Mouse (Mus musculus) MEL (cell line): ENCODE data around the gene Clip3. TPM values are rescaled to one million over a fixed set of nuclear protein-coding genes. Genes with fewer than 3 reads are reported as not detected.

Experiments used
- DNase-seq: peaks from one replicate; pipeline ENCODE4 v3.0.0; 2011; ENCODE audit warnings: low read depth, low spot score
- H3K27ac ChIP-seq: 2 replicates; pipeline ENCODE4 v1.5.1; 2012; ENCODE audit warnings: low read depth, mild to moderate bottlenecking, control low read depth, low read length, moderate library complexity; ENCODE audit not compliant: control insufficient read depth
- H3K27me3 ChIP-seq, 2 experiments: fragments of 150-350 bp in 1 of 2; sonication (generic) in 1 of 2; 2 replicates each; pipeline ENCODE4 v1.6.1; 2012; ENCODE audit warnings: low read length in 2 of 2, mild to moderate bottlenecking in 2 of 2, improper control_type of control experiment in 1 of 2, moderate library complexity in 1 of 2; ENCODE audit not compliant: insufficient read depth in 2 of 2, control insufficient read depth in 1 of 2
- H3K36me3 ChIP-seq, 2 experiments: 2 replicates each; pipeline ENCODE4 v1.6.1; 2012 to 2014; ENCODE audit warnings: low read length in 2 of 2, improper control_type of control experiment in 1 of 2, inconsistent platforms in 1 of 2, mild to moderate bottlenecking in 1 of 2; ENCODE audit not compliant: insufficient read depth in 2 of 2, control insufficient read depth in 1 of 2
- H3K4me1 ChIP-seq, 2 experiments: fragments of 150-350 bp in 1 of 2; sonication (generic) in 1 of 2; 2 replicates each; pipeline ENCODE4 v1.6.1; 2012; ENCODE audit warnings: low read length in 2 of 2, improper control_type of control experiment in 1 of 2, mild to moderate bottlenecking in 1 of 2; ENCODE audit not compliant: insufficient read depth in 2 of 2, control insufficient read depth in 1 of 2
- H3K4me3 ChIP-seq, 2 experiments: fragments of 150-350 bp in 1 of 2; sonication (generic) in 1 of 2; 2 replicates each; pipeline ENCODE4 v1.5.1; 2012; ENCODE audit warnings: low read depth in 2 of 2, low read length in 2 of 2, mild to moderate bottlenecking in 2 of 2, moderate library complexity in 2 of 2, control low read depth in 1 of 2, improper control_type of control experiment in 1 of 2; ENCODE audit not compliant: control insufficient read depth in 1 of 2, insufficient read depth in 1 of 2
- H3K79me2 ChIP-seq: 2 replicates; pipeline ENCODE4 v1.6.1; 2012; ENCODE audit warnings: mild to moderate bottlenecking, low read length, moderate library complexity; ENCODE audit not compliant: control insufficient read depth, poor library complexity, insufficient read depth
- H3K9ac ChIP-seq: 2 replicates; pipeline ENCODE4 v1.6.1; 2012; ENCODE audit warnings: low read depth, mild to moderate bottlenecking, control low read depth, low read length, moderate library complexity; ENCODE audit not compliant: control insufficient read depth, poor library complexity, severe bottlenecking
- H3K9me3 ChIP-seq: fragments of 150-350 bp; sonication (generic); replicated peaks from 2 replicates; pipeline ENCODE4 v1.6.1; 2012; ENCODE audit warnings: mild to moderate bottlenecking, low read length, improper control_type of control experiment, moderate library complexity; ENCODE audit not compliant: insufficient read depth
- CHD1 ChIP-seq: IDR thresholded peaks from 2 replicates; pipeline ENCODE4 v1.6.1; 2012; ENCODE audit warnings: low read depth, mild to moderate bottlenecking, inconsistent platforms, low read length, improper control_type of control experiment
- CHD2 ChIP-seq: IDR thresholded peaks from 2 replicates; pipeline ENCODE4 v1.6.1; 2011; ENCODE audit warnings: low read length, improper control_type of control experiment
- E2F4 ChIP-seq: IDR thresholded peaks from 2 replicates; pipeline ENCODE4 v1.6.1; 2011; ENCODE audit warnings: low read depth, low read length, improper control_type of control experiment, borderline replicate concordance
- GABPA ChIP-seq: IDR thresholded peaks from 2 replicates; pipeline ENCODE4 v1.6.1; 2012; ENCODE audit warnings: low read depth, mild to moderate bottlenecking, inconsistent platforms, low read length, improper control_type of control experiment, moderate library complexity
- HCFC1 ChIP-seq: IDR thresholded peaks from 2 replicates; pipeline ENCODE4 v1.6.1; 2012; ENCODE audit warnings: low read depth, mild to moderate bottlenecking, inconsistent platforms, low read length, improper control_type of control experiment, moderate library complexity
- JUND ChIP-seq: IDR thresholded peaks from 2 replicates; pipeline ENCODE4 v1.6.1; 2011; ENCODE audit warnings: low read depth, mild to moderate bottlenecking, improper control_type of control experiment, low read length
- KAT2A ChIP-seq: conservative IDR thresholded peaks from 2 replicates; pipeline ENCODE4 v1.6.1; 2012; ENCODE audit warnings: low read depth, low read length, improper control_type of control experiment, inconsistent platforms
- MAX ChIP-seq: IDR thresholded peaks from 2 replicates; pipeline ENCODE4 v1.6.1; 2011; ENCODE audit warnings: low read length, improper control_type of control experiment
- MAZ ChIP-seq: IDR thresholded peaks from 2 replicates; pipeline ENCODE4 v1.6.1; 2012; ENCODE audit warnings: low read depth, mild to moderate bottlenecking, inconsistent platforms, low read length, improper control_type of control experiment
- MEF2A ChIP-seq: IDR thresholded peaks from 2 replicates; pipeline ENCODE4 v1.6.1; 2014; ENCODE audit warnings: low read depth, mild to moderate bottlenecking, inconsistent platforms, low read length, improper control_type of control experiment; ENCODE audit not compliant: poor library complexity, insufficient replicate concordance, severe bottlenecking; ENCODE audit errors: extremely low read depth
- MXI1 ChIP-seq: IDR thresholded peaks from 2 replicates; pipeline ENCODE4 v1.6.1; 2011; ENCODE audit warnings: mild to moderate bottlenecking, low read depth, low read length, improper control_type of control experiment
- MYC ChIP-seq: IDR thresholded peaks from 2 replicates; pipeline ENCODE4 v1.6.1; 2011; ENCODE audit warnings: low read depth, mild to moderate bottlenecking, low read length, improper control_type of control experiment, moderate library complexity
- POLR2A ChIP-seq, 2 experiments: IDR thresholded peaks; 2 replicates each; pipeline ENCODE4 v1.6.1; 2011 to 2012; ENCODE audit warnings: low read length in 2 of 2, mild to moderate bottlenecking in 2 of 2, control low read depth in 1 of 2, improper control_type of control experiment in 1 of 2, low read depth in 1 of 2, moderate library complexity in 1 of 2; ENCODE audit not compliant: control insufficient read depth in 1 of 2, insufficient read depth in 1 of 2, poor library complexity in 1 of 2
- RCOR1 ChIP-seq: IDR thresholded peaks from 2 replicates; pipeline ENCODE4 v1.6.1; 2012; ENCODE audit warnings: low read depth, mild to moderate bottlenecking, inconsistent platforms, low read length, improper control_type of control experiment
- TAL1 ChIP-seq: IDR thresholded peaks from 2 replicates; pipeline ENCODE4 v1.6.1; 2012; ENCODE audit warnings: mild to moderate bottlenecking, inconsistent platforms, low read length, moderate library complexity, mixed read lengths
- TBP ChIP-seq: IDR thresholded peaks from 2 replicates; pipeline ENCODE4 v1.8.0; 2011; ENCODE audit warnings: low read depth, low read length, improper control_type of control experiment
- USF1 ChIP-seq: IDR thresholded peaks from 2 replicates; pipeline ENCODE4 v1.6.1; 2014; ENCODE audit warnings: low read depth, mild to moderate bottlenecking, inconsistent platforms, low read length, improper control_type of control experiment, moderate library complexity
- ZC3H11A ChIP-seq: IDR thresholded peaks from 2 replicates; pipeline ENCODE4 v1.6.1; 2012; ENCODE audit warnings: low read depth, mild to moderate bottlenecking, inconsistent platforms, low read length, improper control_type of control experiment
- ZMIZ1 ChIP-seq: IDR thresholded peaks from 2 replicates; pipeline ENCODE4 v1.6.1; 2012; ENCODE audit warnings: low read depth, mild to moderate bottlenecking, inconsistent platforms, low read length, improper control_type of control experiment, moderate library complexity
- ZNF384 ChIP-seq: IDR thresholded peaks from 2 replicates; pipeline ENCODE4 v1.6.1; 2012; ENCODE audit warnings: low read depth, mild to moderate bottlenecking, inconsistent platforms, low read length, improper control_type of control experiment
- polyA plus RNA-seq, 2 experiments: library from polyadenylated mRNA; stranded (reverse) in 1 of 2; unstranded in 1 of 2; fragments of >175 nt in 1 of 2; fragments of >200 nt in 1 of 2; gene quantifications; 2 replicates each; pipeline versions ENCODE4 v1.2.1 to v1.2.4; 2012; ENCODE audit warnings: low replicate concordance in 2 of 2, low read depth in 1 of 2; ENCODE audit not compliant: insufficient read length in 2 of 2, insufficient read depth in 1 of 2, missing spikeins in 1 of 2
- total RNA-seq: library from RNA; depleted of rRNA; stranded (reverse); fragments of 300-350 nt; gene quantifications from 2 replicates; pipeline ENCODE4 v1.2.3, GENCODE M21; 2012; rRNA removed

The Clip3 gene
- total and polyA plus RNA-seq, 3 experiments, result 0.19 TPM; not detected in 2

GRCm38 (mm10) chr7:30353279-30353822, 61.8 kb downstream of the Clip3 start (continued):
- no peak for TF ChIP-seq JUND

- Histone ChIP-seq H3K9me3 (no peaks in the 10 kb centered on the region), H3K36me3 (no peaks in the 10 kb centered on the region), H3K27ac (no peak overlapping the region), H3K79me2 (no peaks in the 10 kb centered on the region), H3K4me3 (no peak overlapping the region), H3K9ac (no peak overlapping the region), H3K27me3 (0 out of 4 replicates have a peak, but pooled peaks cover 0 to 2% of the 10 kb centered on the region in 2 experiments), H3K4me1 (no peaks in the 10 kb centered on the region)
- TF ChIP-seq TAL1, result no peak
- no peak for TF ChIP-seq JUND
- TF ChIP-seq POLR2A (IDR thresholded peaks at IDR 0.05; ENCODE audit: control insufficient read depth in 1 of 2, insufficient read depth in 1 of 2, low read depth in 1 of 2, low read length in 2 of 2, poor library complexity in 1 of 2), result no peak
- TF ChIP-seq E2F4, result no peak
- TF ChIP-seq CHD1, result no peak
- TF ChIP-seq RCOR1, result no peak
- TF ChIP-seq GABPA, result no peak
- no peak for TF ChIP-seq KAT2A
- TF ChIP-seq ZNF384, result no peak
- TF ChIP-seq MXI1, result no peak
- TF ChIP-seq CHD2, result no peak
- TF ChIP-seq ZC3H11A, result no peak
- no peak for TF ChIP-seq MEF2A
- TF ChIP-seq TBP, result no peak
- TF ChIP-seq MAZ, result no peak
- TF ChIP-seq HCFC1, result no peak
- TF ChIP-seq ZMIZ1, result no peak
- TF ChIP-seq MYC, result no peak
- no peak for TF ChIP-seq USF1
- TF ChIP-seq MAX, result no peak
- no peak for DNase-seq
These were observed 62.5 kb downstream of the Clip3 start for GRCm38 (mm10) chr7:30354059-30354458.

Other genes starting within 250 kb of the Clip3 start
- gene Zfp14, start 240.3 kb upstream of the Clip3 start, total RNA-seq, result 0.16 and 0.39 TPM in 2 replicates
- gene Zfp14, start 240.3 kb upstream of the Clip3 start, polyA plus RNA-seq, result under 1 TPM in 1 of 2 experiments, not detected in 1; 0.25 TPM
- 2.2 and 2.4 TPM in 2 replicates for gene Zfp82, start 218.8 kb upstream of the Clip3 start, total RNA-seq
- 1 to 10 TPM in 1 of 2 experiments, not detected in 1; 2.0 TPM for gene Zfp82, start 218.8 kb upstream of the Clip3 start, polyA plus RNA-seq
- gene Gm26920, start 201.3 kb upstream of the Clip3 start, total RNA-seq, result 0.62 TPM in 1 of 2 replicates, not detected in the other
- gene Gm26920, start 201.3 kb upstream of the Clip3 start, polyA plus RNA-seq, result not detected
- gene Zfp566, start 201.2 kb upstream of the Clip3 start, total RNA-seq, result 7.3 and 8.0 TPM in 2 replicates
- 1 to 10 TPM in 1 of 2 experiments, not detected in 1; 8.0 TPM for gene Zfp566, start 201.2 kb upstream of the Clip3 start, polyA plus RNA-seq
- gene Zfp260, start 197.0 kb upstream of the Clip3 start, total RNA-seq, result 5.5 and 6.2 TPM in 2 replicates
- 1 to 10 TPM in 1 of 2 experiments, not detected in 1; 4.8 TPM for gene Zfp260, start 197.0 kb upstream of the Clip3 start, polyA plus RNA-seq
- gene Zfp382, start 169.8 kb upstream of the Clip3 start, total RNA-seq, result 3.9 and 8.2 TPM in 2 replicates
- gene Zfp382, start 169.8 kb upstream of the Clip3 start, polyA plus RNA-seq, result 1 to 10 TPM in 1 of 2 experiments, not detected in 1; 7.1 TPM
- 30.6 and 35.5 TPM in 2 replicates for gene Zfp146, start 122.0 kb upstream of the Clip3 start, total RNA-seq
- gene Zfp146, start 122.0 kb upstream of the Clip3 start, polyA plus RNA-seq, result 10 to 100 TPM in 1 of 2 experiments, not detected in 1; 38.9 TPM
- 8.9 and 9.9 TPM in 2 replicates for gene Cox7a1, start 107.6 kb upstream of the Clip3 start, total RNA-seq
- 10 to 100 TPM in 1 of 2 experiments, not detected in 1; 11.1 TPM for gene Cox7a1, start 107.6 kb upstream of the Clip3 start, polyA plus RNA-seq
- 31.7 and 38.3 TPM in 2 replicates for gene Capns1, start 92.9 kb upstream of the Clip3 start, total RNA-seq
- gene Capns1, start 92.9 kb upstream of the Clip3 start, polyA plus RNA-seq, result 100 to 1,000 TPM in 1 of 2 experiments, not detected in 1; 354 TPM
- gene Polr2i, start 59.8 kb upstream of the Clip3 start, total RNA-seq, result 109 and 128 TPM in 2 replicates
- gene Polr2i, start 59.8 kb upstream of the Clip3 start, polyA plus RNA-seq, result 100 to 1,000 TPM in 1 of 2 experiments, not detected in 1; 118 TPM
- 54.8 and 55.0 TPM in 2 replicates for gene Tbcb, start 59.5 kb upstream of the Clip3 start, total RNA-seq
- 10 to 100 TPM in 1 of 2 experiments, not detected in 1; 72.6 TPM for gene Tbcb, start 59.5 kb upstream of the Clip3 start, polyA plus RNA-seq
- not detected in 2 replicates for gene Ovol3, start 56.0 kb upstream of the Clip3 start, total RNA-seq
- under 1 TPM in 1 of 2 experiments, not detected in 1; 0.17 TPM for gene Ovol3, start 56.0 kb upstream of the Clip3 start, polyA plus RNA-seq
- gene Thap8, start 11.6 kb upstream of the Clip3 start, total RNA-seq, result 0.42 and 0.73 TPM in 2 replicates
- under 1 TPM in 1 of 2 experiments, not detected in 1; 0.46 TPM for gene Thap8, start 11.6 kb upstream of the Clip3 start, polyA plus RNA-seq
- gene Wdr62, start 11.3 kb upstream of the Clip3 start, total RNA-seq, result 4.9 and 6.5 TPM in 2 replicates
- gene Wdr62, start 11.3 kb upstream of the Clip3 start, polyA plus RNA-seq, result 10 to 100 TPM; 30.5 to 44.8 TPM
- gene Alkbh6, start 17.0 kb downstream of the Clip3 start, total RNA-seq, result 15.0 and 16.2 TPM in 2 replicates
- 10 to 100 TPM in 1 of 2 experiments, not detected in 1; 24.6 TPM for gene Alkbh6, start 17.0 kb downstream of the Clip3 start, polyA plus RNA-seq
- gene Syne4, start 23.1 kb downstream of the Clip3 start, total RNA-seq, result 0.31 and 0.42 TPM in 2 replicates
- gene Syne4, start 23.1 kb downstream of the Clip3 start, polyA plus RNA-seq, result under 1 TPM in 1 of 2 experiments, not detected in 1; 0.82 TPM
- gene E130208F15Rik, start 30.0 kb downstream of the Clip3 start, total RNA-seq, result 0.92 and 0.96 TPM in 2 replicates
- gene E130208F15Rik, start 30.0 kb downstream of the Clip3 start, polyA plus RNA-seq, result 1 to 10 TPM in 1 of 2 experiments, not detected in 1; 3.2 TPM
- 4.3 and 4.5 TPM in 2 replicates for gene Sdhaf1, start 32.2 kb downstream of the Clip3 start, total RNA-seq
- 1 to 10 TPM in 1 of 2 experiments, not detected in 1; 8.1 TPM for gene Sdhaf1, start 32.2 kb downstream of the Clip3 start, polyA plus RNA-seq
- gene Lrfn3, start 71.0 kb downstream of the Clip3 start, total RNA-seq, result not detected in 2 replicates
- not detected for gene Lrfn3, start 71.0 kb downstream of the Clip3 start, polyA plus RNA-seq
- gene Tyrobp, start 122.0 kb downstream of the Clip3 start, total RNA-seq, result 2.8 and 3.9 TPM in 2 replicates
- 10 to 100 TPM in 1 of 2 experiments, not detected in 1; 13.6 TPM for gene Tyrobp, start 122.0 kb downstream of the Clip3 start, polyA plus RNA-seq
- gene Hcst, start 128.1 kb downstream of the Clip3 start, total RNA-seq, result 7.1 and 15.5 TPM in 2 replicates
- 10 to 100 TPM in 1 of 2 experiments, not detected in 1; 28.1 TPM for gene Hcst, start 128.1 kb downstream of the Clip3 start, polyA plus RNA-seq
- 6.2 and 7.0 TPM in 2 replicates for gene Nfkbid, start 130.0 kb downstream of the Clip3 start, total RNA-seq
- gene Nfkbid, start 130.0 kb downstream of the Clip3 start, polyA plus RNA-seq, result 10 to 100 TPM in 1 of 2 experiments, not detected in 1; 16.7 TPM
- gene Aplp1, start 153.8 kb downstream of the Clip3 start, total RNA-seq, result 1.5 and 1.9 TPM in 2 replicates
- 1 to 10 TPM in 1 of 2 experiments, not detected in 1; 7.1 TPM for gene Aplp1, start 153.8 kb downstream of the Clip3 start, polyA plus RNA-seq
- gene Kirrel2, start 166.0 kb downstream of the Clip3 start, total RNA-seq, result not detected in 2 replicates
- not detected for gene Kirrel2, start 166.0 kb downstream of the Clip3 start, polyA plus RNA-seq
- gene Nphs1, start 166.6 kb downstream of the Clip3 start, total RNA-seq, result 1.3 and 2.3 TPM in 2 replicates
- gene Nphs1, start 166.6 kb downstream of the Clip3 start, polyA plus RNA-seq, result 1 to 10 TPM in 1 of 2 experiments, not detected in 1; 1.2 TPM
- not detected in 2 replicates for gene Prodh2, start 201.9 kb downstream of the Clip3 start, total RNA-seq
- gene Prodh2, start 201.9 kb downstream of the Clip3 start, polyA plus RNA-seq, result not detected
- 1.8 and 2.4 TPM in 2 replicates for gene Arhgap33, start 243.3 kb downstream of the Clip3 start, total RNA-seq
- gene Arhgap33, start 243.3 kb downstream of the Clip3 start, polyA plus RNA-seq, result 10 to 100 TPM in 1 of 2 experiments, not detected in 1; 22.3 TPM